Mouse (Mus musculus): ENCODE measurements around the gene Itpk1. TPM values are rescaled to one million over a fixed set of nuclear protein-coding genes. Genes with fewer than 3 reads are reported as not detected.
A peak's percentile ranks its signal among the peaks of the same experiment; 100 is the strongest.

Gene Itpk1
- total RNA-seq, 4 experiments from 2014 or later = 57.5 to 71.0 (median 61.8) TPM

GRCm38 (mm10) chr12:102557372-102557771, 147.4 kb downstream of the Itpk1 start:
- DNase-seq (ENCODE audit: low spot score in 2 of 2) = no peak

- DNase-seq (ENCODE audit: low spot score in 2 of 2) = no peak
Observed at GRCm38 (mm10) chr12:102555850-102556249, 148.9 kb downstream of the Itpk1 start.

GRCm38 (mm10) chr12:102554721-102555516, 149.8 kb downstream of the Itpk1 start, which contains the start of gene Chga:
Gene Chga (plus strand): TSS chr12:102554969.
- DNase-seq (ENCODE audit: low spot score in 2 of 2) = peak; percentile 51 to 77

- DNase-seq (ENCODE audit: low spot score in 2 of 2) = no peak
Observed at GRCm38 (mm10) chr12:102553705-102554275, 150.9 kb downstream of the Itpk1 start.

GRCm38 (mm10) chr12:102552001-102552400, 152.7 kb downstream of the Itpk1 start:
- DNase-seq (ENCODE audit: low spot score in 2 of 2) = no peak

- no peak for DNase-seq (ENCODE audit: low spot score in 2 of 2)
Observed at GRCm38 (mm10) chr12:102551186-102551585, 153.5 kb downstream of the Itpk1 start.

- DNase-seq (ENCODE audit: low spot score in 2 of 2) = no peak
Observed at GRCm38 (mm10) chr12:102550529-102550928, 154.2 kb downstream of the Itpk1 start.

- no peak for DNase-seq (ENCODE audit: low spot score in 2 of 2)
Observed at GRCm38 (mm10) chr12:102545122-102545521, 159.6 kb downstream of the Itpk1 start.

GRCm38 (mm10) chr12:102541168-102541567, 163.6 kb downstream of the Itpk1 start:
- no peak for DNase-seq (ENCODE audit: low spot score in 2 of 2)

GRCm38 (mm10) chr12:102540278-102540677, 164.5 kb downstream of the Itpk1 start:
- no peak for DNase-seq (ENCODE audit: low spot score in 2 of 2)

GRCm38 (mm10) chr12:102535796-102536195, 168.9 kb downstream of the Itpk1 start:
- DNase-seq (ENCODE audit: low spot score in 2 of 2) = no peak

- no peak for DNase-seq (ENCODE audit: low spot score in 2 of 2)
Observed at GRCm38 (mm10) chr12:102527989-102528388, 176.7 kb downstream of the Itpk1 start.

GRCm38 (mm10) chr12:102524760-102525159, 180.0 kb downstream of the Itpk1 start:
- DNase-seq (ENCODE audit: low spot score in 2 of 2) = no peak

- no peak for DNase-seq (ENCODE audit: low spot score in 2 of 2)
Observed at GRCm38 (mm10) chr12:102524216-102524615, 180.5 kb downstream of the Itpk1 start.

- DNase-seq (ENCODE audit: low spot score in 2 of 2) = no peak
Observed at GRCm38 (mm10) chr12:102521777-102522319, 182.9 kb downstream of the Itpk1 start.

- no peak for DNase-seq (ENCODE audit: low spot score in 2 of 2)
Observed at GRCm38 (mm10) chr12:102519929-102520720, 184.6 kb downstream of the Itpk1 start.

Small RNAs within 50 kb of the gene (microRNA-seq; reads per million reads assigned to microRNA genes)
- gene Mir1936 = 0 to 0.51 reads per million in 2 experiments

Other genes with a start within 250 kb of the Itpk1 start
- 10 to 100 TPM; 24.9 to 29.8 (median 26.9) TPM for gene Golga5, start 235.8 kb downstream of the Itpk1 start, total RNA-seq (2022)
- gene Chga, start 150.0 kb downstream of the Itpk1 start, total RNA-seq (2022) = 100 to 1,000 TPM; 115 to 125 (median 120) TPM
- 10 to 100 TPM; 25.7 to 29.4 (median 26.8) TPM for gene Moap1, start 38.7 kb upstream of the Itpk1 start, total RNA-seq (2022)
- gene Tmem251, start 38.8 kb upstream of the Itpk1 start, total RNA-seq (2022) = 1 to 10 TPM; 4.9 to 6.4 (median 5.6) TPM
- gene Gm28051, start 52.8 kb upstream of the Itpk1 start, total RNA-seq (2022) = not detected
- 10 to 100 TPM; 10.9 to 13.3 (median 12.1) TPM for gene Gon7, start 52.9 kb upstream of the Itpk1 start, total RNA-seq (2022)
- gene Ubr7, start 53.0 kb upstream of the Itpk1 start, total RNA-seq (2022) = 10 to 100 TPM; 28.8 to 33.1 (median 31.7) TPM
- gene Gm20604, start 53.7 kb upstream of the Itpk1 start, total RNA-seq (2022) = 10 to 100 TPM; 12.3 to 15.5 (median 14.9) TPM
- 10 to 100 TPM; 19.1 to 24.3 (median 20.9) TPM for gene Btbd7, start 173.5 kb upstream of the Itpk1 start, total RNA-seq (2022)
- gene Cox8c, start 194.4 kb upstream of the Itpk1 start, total RNA-seq (2022) = not detected
- gene Unc79, start 243.9 kb upstream of the Itpk1 start, total RNA-seq (2022) = 10 to 100 TPM; 43.4 to 60.3 (median 54.2) TPM